Mouse (Mus musculus) olfactory bulb, adult 2 months (tissue): ENCODE measurements around the gene Cyp26b1.

Source experiments
- CTCF ChIP-seq: fragments of 200-500 bp; IDR thresholded peaks from 2 replicates; pipeline ENCODE4 v1.5.1; 2012; ENCODE audit warnings: low read depth, mild to moderate bottlenecking, low read length, moderate library complexity; ENCODE audit not compliant: insufficient read depth
- POLR2A ChIP-seq: fragments of 200-500 bp; IDR thresholded peaks from 2 replicates; pipeline ENCODE4 v1.6.1; 2012; ENCODE audit warnings: mild to moderate bottlenecking, low read depth, low read length, moderate library complexity; ENCODE audit not compliant: insufficient read depth

DNA sequence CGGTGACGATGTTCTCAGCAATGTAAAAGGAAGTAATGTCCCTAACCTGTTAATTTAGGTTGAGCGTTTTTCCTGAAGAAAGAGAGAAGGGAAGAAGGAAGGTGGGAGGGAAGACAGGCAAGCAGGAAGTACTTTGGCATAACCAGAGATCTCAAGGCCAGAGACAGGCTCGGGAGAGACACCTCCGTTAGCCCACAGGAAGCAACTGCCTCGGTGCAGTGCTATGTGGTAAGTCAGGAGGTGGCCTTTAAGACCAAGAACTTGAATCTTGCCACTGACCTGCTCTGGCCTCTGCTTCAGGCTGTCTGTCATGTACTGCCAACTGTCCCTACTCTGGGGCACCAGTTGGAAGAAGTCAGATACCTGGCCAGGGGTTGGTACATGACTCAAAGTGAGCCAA is 24.8 kb downstream of the Cyp26b1 start:
- TF ChIP-seq CTCF (no peak), POLR2A (no peak)
